Comparison of ENCODE assay signal across 8 mouse cellular contexts in genomic region chr13:59145677-59146555, GRCm38 (mm10).
DNase-seq lines count a peak whose midpoint lies in the region; ATAC-seq lines count a peak whose summit lies in the region.

No protein-coding gene starts in this region.

- 0 out of 2 replicates have a peak overlapping the region, but pooled peaks have one; percentile 8 for H3K4me3 ChIP-seq in forebrain, embryonic 15.5 days
- H3K4me3 ChIP-seq in hindbrain, embryonic 12.5 days, result no peak overlapping the region
- no peak overlapping the region for H3K4me3 ChIP-seq in limb, embryonic 10.5 days

- no peaks in the 10 kb centered on the region for H3K36me3 ChIP-seq in forebrain, embryonic 15.5 days
- H3K36me3 ChIP-seq in hindbrain, embryonic 12.5 days, result no peaks in the 10 kb centered on the region
- no peaks in the 10 kb centered on the region for H3K36me3 ChIP-seq in limb, embryonic 10.5 days

- 28% methylated on average over 21 of the region's 21 CpGs for WGBS in forebrain, embryonic 15.5 days
- 37% methylated on average over 21 of the region's 21 CpGs for WGBS in hindbrain, embryonic 12.5 days
- 66% methylated on average over 21 of the region's 21 CpGs for WGBS in limb, embryonic 10.5 days

- peak overlapping the region; percentile 85 for H3K27ac ChIP-seq in forebrain, embryonic 15.5 days (replicated peaks)
- peak overlapping the region; percentile 84 for H3K27ac ChIP-seq in hindbrain, embryonic 12.5 days
- no peak overlapping the region for H3K27ac ChIP-seq in limb, embryonic 10.5 days

- peak; percentile 86 for ATAC-seq in forebrain, embryonic 15.5 days (replicated peaks)
- peak; percentile 77 for ATAC-seq in hindbrain, embryonic 12.5 days (ENCODE audit: low FRiP score)

- H3K4me1 ChIP-seq in forebrain, embryonic 15.5 days, result peaks cover 59% of the 10 kb centered on the region
- H3K4me1 ChIP-seq in hindbrain, embryonic 12.5 days, result peaks cover 37% of the 10 kb centered on the region
- H3K4me1 ChIP-seq in limb, embryonic 10.5 days, result 0 out of 2 replicates have a peak, but pooled peaks cover 4% of the 10 kb centered on the region

- no peaks in the 10 kb centered on the region for H3K9me3 ChIP-seq in forebrain, embryonic 15.5 days
- H3K9me3 ChIP-seq in hindbrain, embryonic 12.5 days (replicated peaks), result no peaks in the 10 kb centered on the region
- no peaks in the 10 kb centered on the region for H3K9me3 ChIP-seq in limb, embryonic 10.5 days (replicated peaks)

- peak overlapping the region; percentile 23 for H3K4me2 ChIP-seq in forebrain, embryonic 15.5 days (replicated peaks)
- peak overlapping the region; percentile 28 for H3K4me2 ChIP-seq in hindbrain, embryonic 12.5 days (replicated peaks)

- H3K9ac ChIP-seq in forebrain, embryonic 15.5 days (replicated peaks), result no peak overlapping the region
- H3K9ac ChIP-seq in hindbrain, embryonic 12.5 days, result no peak overlapping the region

- DNase-seq in ovary, postnatal 36 days (ENCODE audit: low spot score), result peak; percentile 28
- no peak for DNase-seq in ovary, adult 18-20 months (ENCODE audit: low spot score)
- DNase-seq in limb, embryonic 10.5 days (ENCODE audit: low spot score), result peak; percentile 35
- DNase-seq in retina, postnatal 1 day, result peak; percentile 72
- no peak for DNase-seq in thymus, postnatal 10 days (ENCODE audit: low spot score in 2 of 2)
- no peak for DNase-seq in kidney, adult 8-10 months

- H3K27me3 ChIP-seq in forebrain, embryonic 15.5 days, result no peaks in the 10 kb centered on the region
- no peaks in the 10 kb centered on the region for H3K27me3 ChIP-seq in hindbrain, embryonic 12.5 days
- H3K27me3 ChIP-seq in limb, embryonic 10.5 days (ENCODE audit: low read depth, poor library complexity, severe bottlenecking), result no peaks in the 10 kb centered on the region

Comparison
In these comparisons a context has a peak if more than half of its experiments do, and no peak if none do; other contexts are left out.
1. DNase-seq: peak in ovary, postnatal 36 days (single experiment), limb, embryonic 10.5 days (single experiment) and retina, postnatal 1 day (single experiment); none in ovary, adult 18-20 months (single experiment), thymus, postnatal 10 days (0 of 2) and kidney, adult 8-10 months (0 of 2).